Mouse (Mus musculus) adrenal gland, postnatal 25 days (tissue): ENCODE measurements around the gene Ankrd28. TPM values are rescaled to one million over a fixed set of nuclear protein-coding genes. Genes with fewer than 3 reads are reported as not detected.

ENCODE experiments used
- total RNA-seq: library from RNA; stranded (reverse); gene quantifications from 2 replicates; pipeline ENCODE4 v1.2.3, GENCODE M21; 2021

Ankrd28 gene
- total RNA-seq, 1 experiment from 2014 or later: 25.6 TPM

Other genes starting within 250 kb of the Ankrd28 start
- not detected in 2 replicates for gene Colq, start 239.3 kb downstream of the Ankrd28 start, total RNA-seq
- gene Gm49387, start 189.8 kb downstream of the Ankrd28 start, total RNA-seq: 0.62 and 1.2 TPM in 2 replicates
- gene Btd, start 189.6 kb downstream of the Ankrd28 start, total RNA-seq: 65.9 and 70.8 TPM in 2 replicates
- 53.2 and 69.0 TPM in 2 replicates for gene Hacl1, start 189.4 kb downstream of the Ankrd28 start, total RNA-seq
- gene Galnt15, start 198.3 kb upstream of the Ankrd28 start, total RNA-seq: 4.3 and 4.6 TPM in 2 replicates